Mouse (Mus musculus): Measurements from ENCODE around the gene Safb.

The Safb gene

GRCm38 (mm10) chr17:56655311-56655710 lies 70.7 kb downstream of the Safb start:
- no peak for DNase-seq (ENCODE audit: low read depth)

Measured in 416B (cell line).